Mouse (Mus musculus) colon, adult 2 months (tissue): ENCODE measurements around the gene Sbsn. TPM values are rescaled to one million over a fixed set of nuclear protein-coding genes. Genes with fewer than 3 reads are reported as not detected.

Experiments used
- polyA plus RNA-seq: library from polyadenylated mRNA; depleted of rRNA; stranded (reverse); fragments of >200 nt; gene quantifications from 2 replicates; pipeline ENCODE4 v1.2.3, GENCODE M21; 2012; rRNA removed

The Sbsn gene
- polyA plus RNA-seq = 1.2 and 1.8 TPM in 2 replicates

DNA sequence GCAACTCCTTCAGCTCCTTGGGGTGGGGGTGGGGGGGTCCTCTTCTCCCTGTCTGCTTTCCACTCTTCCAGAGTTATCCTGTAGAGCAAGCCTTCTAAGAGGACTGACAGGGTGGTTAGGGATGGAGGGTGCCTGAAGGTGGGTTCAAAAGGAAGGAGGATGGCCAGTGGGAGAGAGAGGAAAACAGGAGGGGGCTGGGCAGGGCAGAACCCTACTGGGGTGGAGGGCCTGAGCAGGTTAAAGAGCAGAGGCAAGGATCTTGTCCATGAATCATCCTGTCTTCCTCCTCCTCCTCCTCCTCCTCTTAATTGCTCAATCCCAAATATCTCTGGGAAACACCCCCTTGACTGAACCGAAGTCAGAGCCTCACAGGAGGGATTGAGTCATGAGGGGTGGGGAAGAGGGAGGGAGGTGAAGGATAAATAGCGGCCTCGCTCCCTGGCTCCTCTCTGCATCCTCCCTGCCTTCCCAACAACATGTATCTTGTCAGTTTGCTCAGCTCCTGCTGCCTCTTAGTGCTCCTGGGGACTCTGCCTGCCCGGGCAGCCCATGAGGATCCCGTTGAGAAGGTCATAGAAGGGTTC, at the start of gene Sbsn:
TSS of gene Sbsn (plus strand) at position 386 of the 584 bp plus-strand sequence.

DNA sequence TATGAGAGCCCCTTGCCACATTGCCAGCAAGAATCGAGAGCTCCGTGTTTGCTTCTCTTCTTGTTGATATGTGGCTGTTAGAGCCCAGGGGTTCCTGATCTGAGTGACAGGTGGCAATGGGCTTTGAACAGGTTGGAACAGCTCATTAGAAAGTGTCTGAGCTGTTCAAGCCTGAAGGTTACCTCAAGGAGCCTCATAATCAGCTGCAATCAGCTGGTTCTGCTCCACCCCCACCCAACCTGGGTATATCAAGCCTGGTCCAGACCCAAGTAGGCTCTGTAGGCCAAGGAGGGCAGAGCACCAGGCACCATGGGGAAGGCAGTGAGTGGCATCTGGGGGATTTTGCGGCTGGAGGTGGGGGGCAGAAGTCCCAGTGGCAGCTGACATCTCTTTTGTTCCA, 39.3 kb upstream of the Sbsn start, which contains the start of gene Atp4a:
TSS of gene Atp4a (plus strand) at position 268 of the 400 bp plus-strand sequence.

DNA sequence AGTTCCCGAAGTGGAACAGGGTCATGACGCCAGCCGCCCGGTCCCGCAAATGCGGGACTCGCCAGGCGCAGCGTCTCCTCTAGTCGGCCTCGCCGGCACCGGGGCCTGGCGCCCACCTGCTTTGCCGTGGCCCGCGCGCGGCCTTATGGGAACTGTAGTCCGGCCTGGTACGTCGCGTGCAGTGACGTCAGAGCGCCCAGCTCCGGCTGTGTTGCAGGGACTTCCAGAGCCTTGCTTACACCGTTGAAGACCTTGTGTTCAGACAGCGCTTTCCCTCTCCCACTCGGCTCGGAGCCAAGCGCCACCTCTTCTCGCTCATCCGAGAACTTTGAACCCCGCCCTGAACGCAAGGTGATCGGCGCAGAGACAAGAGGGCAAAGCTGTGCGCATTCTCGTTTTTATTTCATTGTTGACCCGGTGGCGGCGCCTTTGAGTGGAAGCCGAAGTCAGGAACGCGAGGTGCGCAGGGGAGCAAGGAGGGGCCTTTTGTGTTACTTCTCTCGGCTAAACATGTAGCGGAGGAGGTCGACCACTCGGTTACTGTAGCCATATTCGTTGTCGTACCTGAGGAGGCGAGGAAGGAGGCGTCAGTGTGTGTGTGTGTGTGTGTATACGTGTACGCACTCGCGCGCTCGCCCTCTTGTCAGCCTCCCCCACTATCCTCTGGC, 21.7 kb upstream of the Sbsn start, which contains the start of gene Tmem147:
TSS of gene Tmem147 (minus strand) at position 145 of the 668 bp plus-strand sequence.

DNA sequence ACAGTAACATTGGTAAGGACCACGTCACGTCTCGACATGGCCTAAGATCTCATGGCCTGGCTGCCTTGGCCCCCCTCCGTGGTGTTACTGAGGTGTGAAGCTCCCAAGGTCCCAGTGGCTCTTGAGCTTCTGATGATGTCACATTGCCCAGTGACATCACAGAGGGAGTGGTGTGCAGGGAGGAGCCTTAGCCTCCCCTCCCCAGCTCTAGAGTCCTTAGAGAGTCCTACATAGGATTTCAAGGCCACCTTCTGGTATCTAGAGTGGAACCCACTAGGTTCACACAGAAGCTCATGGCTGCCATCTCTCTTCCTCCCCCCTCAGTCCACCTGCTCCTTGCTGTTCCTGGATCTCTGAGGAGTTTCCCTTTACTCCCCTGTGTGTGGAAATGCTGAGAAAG, 7.7 kb upstream of the Sbsn start, which contains the start of gene Gapdhs:
TSS of gene Gapdhs (minus strand) at position 65 of the 400 bp plus-strand sequence.

DNA sequence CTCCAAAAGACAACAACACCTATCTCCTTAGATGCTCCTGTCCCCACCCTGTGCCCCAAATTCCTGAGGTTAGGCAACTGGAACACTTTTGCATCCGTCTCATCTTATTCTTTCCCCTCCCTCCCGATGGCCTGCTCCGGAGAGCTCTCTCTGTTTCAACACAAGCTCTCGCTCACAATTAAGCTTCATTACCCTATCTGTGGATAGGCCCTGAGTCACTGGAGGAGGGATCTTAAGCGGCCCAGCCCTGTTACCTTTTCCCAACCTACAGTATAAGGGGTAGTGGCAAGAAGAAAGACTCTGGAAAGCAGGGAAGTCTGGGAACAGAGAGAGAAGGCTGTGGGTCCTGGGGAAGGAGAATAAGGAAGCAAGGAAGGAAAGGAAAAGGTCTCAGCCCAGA, 12.2 kb downstream of the Sbsn start, which contains the start of gene Dmkn:
TSS of gene Dmkn (plus strand) at position 301 of the 400 bp plus-strand sequence.

DNA sequence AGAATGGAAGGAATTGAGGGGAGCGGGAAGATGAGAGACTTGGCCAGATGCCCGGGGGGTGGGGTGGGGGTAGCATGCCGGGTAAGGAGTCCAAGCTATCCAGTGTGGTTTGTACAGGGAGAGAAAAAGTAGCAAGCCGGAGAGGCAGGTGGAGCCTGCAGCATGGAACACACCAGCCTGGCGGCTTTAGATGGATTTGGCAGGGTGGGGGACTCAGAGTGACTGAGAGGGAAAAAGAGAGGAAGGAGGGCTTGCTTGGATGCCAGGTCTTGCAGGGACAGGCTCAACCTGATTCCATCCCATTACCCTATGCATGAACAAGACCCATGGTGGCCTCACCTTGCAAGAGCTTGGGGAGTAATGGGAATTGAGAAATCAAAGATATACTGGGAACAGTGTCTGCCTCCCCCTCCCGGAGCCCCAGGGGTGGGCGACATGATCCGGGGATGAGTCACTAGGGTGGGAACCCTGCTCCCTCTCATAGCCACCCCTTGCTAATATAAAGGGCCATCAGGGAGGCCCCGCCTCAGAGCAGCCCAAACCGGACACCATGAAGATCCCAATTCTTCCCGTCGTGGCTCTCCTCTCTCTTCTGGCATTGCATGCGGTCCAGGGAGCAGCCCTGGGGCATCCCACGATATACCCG, 36.2 kb downstream of the Sbsn start, which contains the start of gene Krtdap:
TSS of gene Krtdap (plus strand) at position 520 of the 646 bp plus-strand sequence.

Other genes starting within 250 kb of the Sbsn start
- gene Arhgap33, start 216.4 kb upstream of the Sbsn start, polyA plus RNA-seq = 17.3 and 18.3 TPM in 2 replicates
- 80.2 and 99.4 TPM in 2 replicates for gene Hspb6, start 199.3 kb upstream of the Sbsn start, polyA plus RNA-seq
- gene Proser3, start 199.2 kb upstream of the Sbsn start, polyA plus RNA-seq = 8.5 TPM in 2 replicates
- 32.0 and 32.4 TPM in 2 replicates for gene Lin37, start 191.6 kb upstream of the Sbsn start, polyA plus RNA-seq
- 40.8 and 56.2 TPM in 2 replicates for gene U2af1l4, start 188.2 kb upstream of the Sbsn start, polyA plus RNA-seq
- gene Gm49396, start 188.1 kb upstream of the Sbsn start, polyA plus RNA-seq = 1.2 and 1.4 TPM in 2 replicates
- gene Psenen, start 187.8 kb upstream of the Sbsn start, polyA plus RNA-seq = 109 and 156 TPM in 2 replicates
- 7.7 and 8.8 TPM in 2 replicates for gene Igflr1, start 186.0 kb upstream of the Sbsn start, polyA plus RNA-seq
- gene Kmt2b, start 162.7 kb upstream of the Sbsn start, polyA plus RNA-seq = 46.0 and 47.1 TPM in 2 replicates
- 5.3 and 6.6 TPM in 2 replicates for gene Zbtb32, start 152.6 kb upstream of the Sbsn start, polyA plus RNA-seq
- gene Upk1a, start 138.6 kb upstream of the Sbsn start, polyA plus RNA-seq = 24.9 and 37.7 TPM in 2 replicates
- 423 and 473 TPM in 2 replicates for gene Cox6b1, start 125.3 kb upstream of the Sbsn start, polyA plus RNA-seq
- not detected in 2 replicates for gene Etv2, start 115.6 kb upstream of the Sbsn start, polyA plus RNA-seq
- gene Rbm42, start 101.2 kb upstream of the Sbsn start, polyA plus RNA-seq = 82.7 and 93.1 TPM in 2 replicates
- gene Haus5, start 86.5 kb upstream of the Sbsn start, polyA plus RNA-seq = 7.2 and 8.7 TPM in 2 replicates
- not detected in 2 replicates for gene Pmis2, start 79.9 kb upstream of the Sbsn start, polyA plus RNA-seq
- 0.91 and 1.2 TPM in 2 replicates for gene 2200002J24Rik, start 52.5 kb upstream of the Sbsn start, polyA plus RNA-seq
- 0.51 and 0.90 TPM in 2 replicates for gene Atp4a, start 39.3 kb upstream of the Sbsn start, polyA plus RNA-seq
- 158 and 172 TPM in 2 replicates for gene Tmem147, start 21.9 kb upstream of the Sbsn start, polyA plus RNA-seq
- not detected in 2 replicates for gene Gapdhs, start 7.8 kb upstream of the Sbsn start, polyA plus RNA-seq
- 3.6 and 5.1 TPM in 2 replicates for gene Dmkn, start 12.3 kb downstream of the Sbsn start, polyA plus RNA-seq
- gene Krtdap, start 36.4 kb downstream of the Sbsn start, polyA plus RNA-seq = not detected in 2 replicates
- 65.9 and 69.4 TPM in 2 replicates for gene Ffar2, start 72.3 kb downstream of the Sbsn start, polyA plus RNA-seq
- gene Ffar3, start 104.7 kb downstream of the Sbsn start, polyA plus RNA-seq = 1.6 and 3.7 TPM in 2 replicates
- gene Ffar1, start 110.1 kb downstream of the Sbsn start, polyA plus RNA-seq = 0.62 and 0.66 TPM in 2 replicates
- gene Cd22, start 128.9 kb downstream of the Sbsn start, polyA plus RNA-seq = 3.6 and 5.0 TPM in 2 replicates
- 0.63 and 0.67 TPM in 2 replicates for gene Mag, start 163.4 kb downstream of the Sbsn start, polyA plus RNA-seq
- gene Hamp2, start 173.2 kb downstream of the Sbsn start, polyA plus RNA-seq = 1.2 and 15.5 TPM in 2 replicates
- gene Hamp, start 192.6 kb downstream of the Sbsn start, polyA plus RNA-seq = 0.73 and 1.2 TPM in 2 replicates
- gene Usf2, start 205.3 kb downstream of the Sbsn start, polyA plus RNA-seq = 131 and 151 TPM in 2 replicates
- 312 and 358 TPM in 2 replicates for gene Lsr, start 222.0 kb downstream of the Sbsn start, polyA plus RNA-seq
- 4.6 and 5.6 TPM in 2 replicates for gene Fam187b, start 222.3 kb downstream of the Sbsn start, polyA plus RNA-seq